Mouse (Mus musculus) gastrocnemius, adult 2 months (tissue): ENCODE measurements at regions not wholly inside any gene's neighbourhood (a gene's known extent, or its start where the extent isn't known, plus 50 kb on each side); places are given as distances from the start of the nearest gene placed in this dataset.
A peak's percentile ranks its signal among the peaks of the same experiment; 100 is the strongest.

Experiments
- DNase-seq: peaks from one replicate; pipeline ENCODE4 v3.0.0; 2022
- H3K27ac ChIP-seq: fragments of 200-600 bp; 2 replicates; pipeline ENCODE4 v1.8.1; 2022; ENCODE audit warnings: mild to moderate bottlenecking
- H3K4me3 ChIP-seq: fragments of 200-600 bp; 2 replicates; pipeline ENCODE4 v1.8.1; 2022; ENCODE audit warnings: mild to moderate bottlenecking, moderate library complexity
- CTCF ChIP-seq: fragments of 200-600 bp; IDR thresholded peaks from 2 replicates; pipeline ENCODE4 v1.8.1; 2022; ENCODE audit warnings: antibody characterized with exemption, mild to moderate bottlenecking, moderate library complexity
- intact Hi-C: fragments of 180-260 bp; cut with DNase I; formaldehyde crosslinking; loops from one replicate; pipeline ENCODE4 v1.15.1; 2025

- TF ChIP-seq CTCF = no peak
- DNase-seq = no peak
- H3K4me3 ChIP-seq = no peak overlapping the region
- H3K27ac ChIP-seq = no peak overlapping the region
- intact Hi-C loops = no loop called here
These were observed 136.6 kb upstream of the Marcks start for GRCm38 (mm10) chr10:37275271-37275670.

GRCm38 (mm10) chr10:37271967-37272366, 133.2 kb upstream of the Marcks start:
- intact Hi-C loops = no loop called here
- no peak for TF ChIP-seq CTCF
- DNase-seq = no peak
- no peak overlapping the region for H3K4me3 ChIP-seq
- no peak overlapping the region for H3K27ac ChIP-seq

GRCm38 (mm10) chr10:37270236-37271000, 131.7 kb upstream of the Marcks start:
- intact Hi-C loops = no loop called here
- no peak for DNase-seq
- Histone ChIP-seq H3K4me3 (no peak overlapping the region), H3K27ac (no peak overlapping the region)
- no peak for TF ChIP-seq CTCF

GRCm38 (mm10) chr10:37266909-37267308, 128.2 kb upstream of the Marcks start:
- DNase-seq = no peak
- intact Hi-C loops = no loop called here
- no peak overlapping the region for H3K27ac ChIP-seq
- no peak for TF ChIP-seq CTCF
- H3K4me3 ChIP-seq = no peak overlapping the region

- DNase-seq = peak; percentile 54
- peak; percentile 43 for TF ChIP-seq CTCF
- intact Hi-C loops = no loop called here
- Histone ChIP-seq H3K27ac (peak overlapping the region; percentile 50; the same call in 1 of the 2 replicates), H3K4me3 (no peak overlapping the region)
These were observed 122.2 kb upstream of the Marcks start for GRCm38 (mm10) chr10:37260791-37261488.

GRCm38 (mm10) chr10:37259186-37259585, 120.5 kb upstream of the Marcks start:
- Histone ChIP-seq H3K4me3 (no peak overlapping the region), H3K27ac (no peak overlapping the region)
- intact Hi-C loops = no loop called here
- TF ChIP-seq CTCF = no peak
- DNase-seq = no peak

GRCm38 (mm10) chr10:37257544-37257943, 118.8 kb upstream of the Marcks start:
- intact Hi-C loops = no loop called here

GRCm38 (mm10) chr10:37250934-37251521, 112.3 kb upstream of the Marcks start:
- TF ChIP-seq CTCF = no peak
- DNase-seq = no peak
- intact Hi-C loops = no loop called here
- no peak overlapping the region for H3K4me3 ChIP-seq
- peak overlapping the region; percentile 5; the same call in 1 of the 2 replicates for H3K27ac ChIP-seq

More at GRCm38 (mm10) chr10:37257544-37257943, 118.8 kb upstream of the Marcks start:
- Histone ChIP-seq H3K27ac (no peak overlapping the region), H3K4me3 (no peak overlapping the region)
- TF ChIP-seq CTCF = no peak
- no peak for DNase-seq

GRCm38 (mm10) chr10:37250157-37250556, 111.4 kb upstream of the Marcks start:
- no peak for TF ChIP-seq CTCF
- intact Hi-C loops = no loop called here
- Histone ChIP-seq H3K27ac (peak overlapping the region; percentile 20; the same call in 1 of the 2 replicates), H3K4me3 (no peak overlapping the region)
- DNase-seq = no peak

- Histone ChIP-seq H3K27ac (peak overlapping the region; percentile 46), H3K4me3 (no peak overlapping the region)
- no peak for TF ChIP-seq CTCF
- intact Hi-C loops = no loop called here
- DNase-seq = no peak
These were observed 110.8 kb upstream of the Marcks start for GRCm38 (mm10) chr10:37249511-37249910.

- DNase-seq = no peak
- Histone ChIP-seq H3K4me3 (no peak overlapping the region), H3K27ac (peak overlapping the region; percentile 20)
- intact Hi-C loops = no loop called here
- TF ChIP-seq CTCF = no peak
These were observed 108.4 kb upstream of the Marcks start for GRCm38 (mm10) chr10:37247121-37247520.

GRCm38 (mm10) chr10:37243136-37243535, 104.4 kb upstream of the Marcks start:
- intact Hi-C loops = no loop called here
- Histone ChIP-seq H3K27ac (no peak overlapping the region), H3K4me3 (no peak overlapping the region)
- DNase-seq = no peak
- TF ChIP-seq CTCF = no peak

GRCm38 (mm10) chr10:37241821-37242263, 103.1 kb upstream of the Marcks start:
- intact Hi-C loops = no loop called here
- Histone ChIP-seq H3K4me3 (no peak overlapping the region), H3K27ac (peak overlapping the region; percentile 31; the same call in 1 of the 2 replicates)
- no peak for DNase-seq
- no peak for TF ChIP-seq CTCF
